Mouse (Mus musculus) kidney, postnatal 0 days (tissue): ENCODE data around the gene Ntm. TPM values are rescaled to one million over a fixed set of nuclear protein-coding genes. Genes with fewer than 3 reads are reported as not detected.

ENCODE experiments used
- ATAC-seq: fragments of 200-750 bp; cut with Nextera tagmentation; replicated peaks from 2 replicates; pipeline ENCODE4 v1.8.0; 2017; ENCODE audit warnings: low read depth, moderate number of reproducible peaks, moderate TSS enrichment, moderate library complexity; ENCODE audit not compliant: low FRiP score
- DNase-seq: peaks from one replicate; pipeline ENCODE4 v3.0.0-alpha.2; 2016; ENCODE audit warnings: low spot score
- H3K27ac ChIP-seq: fragments of 300-500 bp; sonication (generic); 2 replicates; pipeline ENCODE4 v1.5.1; 2014; ENCODE audit warnings: mild to moderate bottlenecking
- H3K27me3 ChIP-seq: fragments of 300-500 bp; sonication (generic); 2 replicates; pipeline ENCODE4 v1.6.1; 2014; ENCODE audit warnings: low read length, mixed read lengths; ENCODE audit not compliant: insufficient read depth
- H3K36me3 ChIP-seq: fragments of 300-500 bp; sonication (generic); 2 replicates; pipeline ENCODE4 v1.6.1; 2014; ENCODE audit warnings: low read length, mixed read lengths; ENCODE audit not compliant: insufficient read depth
- H3K4me1 ChIP-seq: fragments of 300-500 bp; sonication (generic); replicated peaks from 2 replicates; pipeline ENCODE4 v1.6.1; 2014; ENCODE audit warnings: antibody characterized with exemption, low read length, mixed read lengths; ENCODE audit not compliant: insufficient read depth
- H3K4me2 ChIP-seq: fragments of 300-500 bp; sonication (generic); 2 replicates; pipeline ENCODE4 v1.6.1; 2014; ENCODE audit warnings: mild to moderate bottlenecking, low read length, moderate library complexity, mixed read lengths
- H3K4me3 ChIP-seq: fragments of 300-500 bp; sonication (generic); replicated peaks from 2 replicates; pipeline ENCODE4 v1.5.1; 2014; ENCODE audit warnings: low read depth, low read length
- H3K9ac ChIP-seq: fragments of 300-500 bp; sonication (generic); 2 replicates; pipeline ENCODE4 v1.6.1; 2014; ENCODE audit warnings: low read depth, low read length
- H3K9me3 ChIP-seq: fragments of 300-500 bp; sonication (generic); replicated peaks from 2 replicates; pipeline ENCODE4 v1.6.1; 2016; ENCODE audit warnings: low read length, inconsistent platforms, mixed read lengths
- CTCF ChIP-seq: IDR thresholded peaks from 2 replicates; pipeline ENCODE4 v1.5.1; 2016; ENCODE audit warnings: antibody characterized with exemption, low read depth, mild to moderate bottlenecking, moderate library complexity
- WGBS: fragments of 180-500 bp; shearing (Covaris S2); extraction: QIAGEN DNeasy Blood & Tissue Kit; methylation state at CpG from one replicate; pipeline ENCODE4 v1.1.7; 2014; 5-methylcytosine and 5-hydroxymethylcytosine counted together
- polyA plus RNA-seq: library from polyadenylated mRNA; unstranded; fragments of >200 nt; fragmentation: Nextera tagmentation; extraction: Ambion mirVana; gene quantifications from 2 replicates; pipeline ENCODE4 v1.2.1, GENCODE M21; 2015

Gene Ntm
- polyA plus RNA-seq, 1 experiment from 2014 or later = 20.6 TPM

GRCm38 (mm10) chr9:29892792-29893191 is 70.1 kb downstream of the Ntm start:
- H3K27ac ChIP-seq = no peak overlapping the region
- H3K27me3 ChIP-seq = no peaks in the 10 kb centered on the region
- no peak overlapping the region for H3K4me2 ChIP-seq
- ATAC-seq (no peak), DNase-seq (no peak)
- no peak overlapping the region for H3K9ac ChIP-seq
- no peaks in the 10 kb centered on the region for H3K36me3 ChIP-seq
- no peaks in the 10 kb centered on the region for H3K4me1 ChIP-seq
- 82% methylated on average over 5 of the region's 5 CpGs for WGBS
- H3K9me3 ChIP-seq = no peaks in the 10 kb centered on the region
- no peak overlapping the region for H3K4me3 ChIP-seq
- no peak for TF ChIP-seq CTCF

GRCm38 (mm10) chr9:29888712-29889111 is 74.2 kb downstream of the Ntm start:
- Histone ChIP-seq H3K9ac (no peak overlapping the region), H3K27me3 (no peaks in the 10 kb centered on the region), H3K4me1 (no peaks in the 10 kb centered on the region), H3K4me2 (no peak overlapping the region), H3K9me3 (no peaks in the 10 kb centered on the region), H3K36me3 (no peaks in the 10 kb centered on the region), H3K27ac (no peak overlapping the region), H3K4me3 (no peak overlapping the region)
- DNase-seq (no peak), ATAC-seq (no peak)
- 82% methylated on average over 3 of the region's 3 CpGs for WGBS
- no peak for TF ChIP-seq CTCF

- no peak for TF ChIP-seq CTCF
- no peak overlapping the region for H3K27ac ChIP-seq
- 86% methylated on average over 5 of the region's 5 CpGs for WGBS
- H3K36me3 ChIP-seq = no peaks in the 10 kb centered on the region
- no peak for DNase-seq
- H3K4me3 ChIP-seq = no peak overlapping the region
- no peaks in the 10 kb centered on the region for H3K9me3 ChIP-seq
- no peaks in the 10 kb centered on the region for H3K4me1 ChIP-seq
- no peak overlapping the region for H3K4me2 ChIP-seq
- H3K27me3 ChIP-seq = no peaks in the 10 kb centered on the region
- H3K9ac ChIP-seq = no peak overlapping the region
- no peak for ATAC-seq
Measured at GRCm38 (mm10) chr9:29887924-29888323, 75.0 kb downstream of the Ntm start.

- TF ChIP-seq CTCF = no peak
Measured at GRCm38 (mm10) chr9:29884062-29884461, 78.9 kb downstream of the Ntm start.

GRCm38 (mm10) chr9:29881614-29882013 is 81.3 kb downstream of the Ntm start:
- DNase-seq = peak; percentile 31
- ATAC-seq = peak; percentile 76; the same call in 1 of the 2 replicates
- H3K27ac ChIP-seq = no peak overlapping the region
- no peak for TF ChIP-seq CTCF
- 25% methylated on average over 5 of the region's 5 CpGs for WGBS
- no peak overlapping the region for H3K4me2 ChIP-seq
- no peak overlapping the region for H3K4me3 ChIP-seq
- H3K27me3 ChIP-seq = no peaks in the 10 kb centered on the region
- no peak overlapping the region for H3K9ac ChIP-seq
- H3K4me1 ChIP-seq = no peaks in the 10 kb centered on the region
- H3K36me3 ChIP-seq = no peaks in the 10 kb centered on the region
- H3K9me3 ChIP-seq = no peaks in the 10 kb centered on the region

More at GRCm38 (mm10) chr9:29884062-29884461, 78.9 kb downstream of the Ntm start:
- Histone ChIP-seq H3K9me3 (no peaks in the 10 kb centered on the region), H3K4me3 (no peak overlapping the region), H3K9ac (no peak overlapping the region), H3K36me3 (no peaks in the 10 kb centered on the region), H3K4me2 (no peak overlapping the region), H3K27ac (no peak overlapping the region), H3K4me1 (no peaks in the 10 kb centered on the region), H3K27me3 (no peaks in the 10 kb centered on the region)
- DNase-seq (no peak), ATAC-seq (no peak)
- WGBS = 79% methylated on average over 3 of the region's 3 CpGs

- no peak for ATAC-seq
- Histone ChIP-seq H3K27ac (no peak overlapping the region), H3K9ac (no peak overlapping the region), H3K4me2 (no peak overlapping the region), H3K36me3 (no peaks in the 10 kb centered on the region), H3K9me3 (no peaks in the 10 kb centered on the region), H3K4me1 (no peaks in the 10 kb centered on the region), H3K4me3 (no peak overlapping the region), H3K27me3 (no peaks in the 10 kb centered on the region)
- no peak for DNase-seq
- WGBS = 59% methylated on average over 3 of the region's 3 CpGs
- no peak for TF ChIP-seq CTCF
Measured at GRCm38 (mm10) chr9:29877583-29877982, 85.4 kb downstream of the Ntm start.

- Histone ChIP-seq H3K27me3 (no peaks in the 10 kb centered on the region), H3K4me3 (no peak overlapping the region), H3K27ac (no peak overlapping the region), H3K4me1 (no peaks in the 10 kb centered on the region), H3K4me2 (no peak overlapping the region), H3K9ac (no peak overlapping the region), H3K36me3 (no peaks in the 10 kb centered on the region), H3K9me3 (no peaks in the 10 kb centered on the region)
- DNase-seq = peak; percentile 52
- 19% methylated on average over 5 of the region's 5 CpGs for WGBS
- no peak for ATAC-seq
- TF ChIP-seq CTCF = no peak
Measured at GRCm38 (mm10) chr9:29867746-29868145, 95.2 kb downstream of the Ntm start.
